Mouse (Mus musculus) heart, embryonic 12.5 days (tissue): ENCODE results near the gene Padi6. TPM values are rescaled to one million over a fixed set of nuclear protein-coding genes. Genes with fewer than 3 reads are reported as not detected.
A peak's percentile ranks its signal among the peaks of the same experiment; 100 is the strongest.

Source experiments
- ATAC-seq: fragments of 200-750 bp; cut with Nextera tagmentation; 2 replicates; pipeline ENCODE4 v1.8.0; 2017; ENCODE audit warnings: moderate TSS enrichment, moderate library complexity; ENCODE audit not compliant: insufficient number of reproducible peaks, low FRiP score
- H3K27ac ChIP-seq: fragments of 300-500 bp; sonication (generic); 2 replicates; pipeline ENCODE4 v1.5.1; 2016; ENCODE audit warnings: mild to moderate bottlenecking, moderate library complexity; ENCODE audit not compliant: poor library complexity, severe bottlenecking
- H3K27me3 ChIP-seq: fragments of 300-500 bp; sonication (generic); replicated peaks from 2 replicates; pipeline ENCODE4 v1.6.1; 2016; ENCODE audit warnings: mild to moderate bottlenecking, moderate library complexity
- H3K36me3 ChIP-seq: fragments of 300-500 bp; sonication (generic); 2 replicates; pipeline ENCODE4 v1.6.1; 2016; ENCODE audit warnings: mild to moderate bottlenecking, moderate library complexity
- H3K4me1 ChIP-seq: fragments of 300-500 bp; sonication (generic); replicated peaks from 2 replicates; pipeline ENCODE4 v1.6.1; 2016; ENCODE audit warnings: mild to moderate bottlenecking
- H3K4me2 ChIP-seq: fragments of 300-500 bp; sonication (generic); 2 replicates; pipeline ENCODE4 v1.6.1; 2016; ENCODE audit warnings: mild to moderate bottlenecking, moderate library complexity
- H3K4me3 ChIP-seq: fragments of 300-500 bp; sonication (generic); 2 replicates; pipeline ENCODE4 v1.5.1; 2016; ENCODE audit warnings: mild to moderate bottlenecking
- H3K9ac ChIP-seq: fragments of 300-500 bp; sonication (generic); 2 replicates; pipeline ENCODE4 v1.6.1; 2016; ENCODE audit warnings: mild to moderate bottlenecking, moderate library complexity
- H3K9me3 ChIP-seq: fragments of 300-500 bp; sonication (generic); replicated peaks from 2 replicates; pipeline ENCODE4 v1.6.1; 2016; ENCODE audit warnings: mild to moderate bottlenecking, moderate library complexity
- WGBS: fragments of 180-500 bp; shearing (Covaris S2); methylation state at CpG from one replicate; pipeline ENCODE4 v1.1.7; 2016; 5-methylcytosine and 5-hydroxymethylcytosine counted together
- polyA plus RNA-seq: library from polyadenylated mRNA; unstranded; fragments of >200 nt; fragmentation: Nextera tagmentation; extraction: Ambion mirVana; gene quantifications from 2 replicates; pipeline ENCODE4 v1.2.1, GENCODE M21; 2016

Padi6 gene
- polyA plus RNA-seq = not detected in 2 replicates

- H3K9me3 ChIP-seq = no peaks in the 10 kb centered on the region
- no peak within 1 kb of the TSS for H3K4me3 ChIP-seq
- H3K9ac ChIP-seq = 0 out of 2 replicates have a peak within 1 kb of the TSS, but pooled peaks have one; percentile 29
- no peaks in the 10 kb centered on the region for H3K36me3 ChIP-seq
- peaks cover 11% of the 10 kb centered on the region for H3K4me1 ChIP-seq
- 73% methylated on average over 2 of the region's 2 CpGs for WGBS
- ATAC-seq = no peak
- no peak within 1 kb of the TSS for H3K4me2 ChIP-seq
- peaks cover 6% of the 10 kb centered on the region; the same call in 1 of the 2 replicates for H3K27me3 ChIP-seq
- no peak within 1 kb of the TSS for H3K27ac ChIP-seq
These were observed at the start of gene Padi6 for GRCm38 (mm10) chr4:140742543-140742942. Gene Padi6 (minus strand): TSS chr4:140742643.

- 86% methylated on average over 16 of the region's 16 CpGs for WGBS
- Histone ChIP-seq H3K4me3 (no peak overlapping the region), H3K9ac (no peak overlapping the region), H3K27me3 (0 out of 2 replicates have a peak, but pooled peaks cover 7% of the 10 kb centered on the region), H3K4me1 (peaks cover 13% of the 10 kb centered on the region; the same call in 1 of the 2 replicates), H3K27ac (no peak overlapping the region), H3K36me3 (no peaks in the 10 kb centered on the region), H3K9me3 (peaks cover 9% of the 10 kb centered on the region; the same call in 1 of the 2 replicates), H3K4me2 (no peak overlapping the region)
- ATAC-seq = no peak
These were observed 48.6 kb upstream of the Padi6 start for GRCm38 (mm10) chr4:140791071-140791470.

DNA sequence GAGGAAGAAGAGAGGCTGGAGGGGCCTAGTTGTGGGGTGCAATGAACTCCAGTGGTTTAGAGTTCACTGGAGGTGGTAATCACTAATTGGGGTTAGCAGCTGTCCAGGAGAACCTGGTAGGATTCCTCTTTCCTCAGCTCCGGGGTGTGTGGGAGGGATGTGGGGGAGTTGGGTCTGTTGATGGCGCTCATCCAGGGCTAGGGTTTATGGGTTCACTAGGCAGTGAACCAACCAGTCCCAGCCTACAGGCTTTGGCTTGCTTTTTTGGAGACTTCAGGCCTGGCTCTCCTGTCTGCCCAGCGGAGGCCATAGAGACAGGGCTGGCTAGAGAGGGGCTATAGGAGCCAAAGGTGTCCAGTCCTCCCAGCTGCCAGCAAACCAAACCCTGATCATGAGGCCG, 47.5 kb upstream of the Padi6 start:
- Histone ChIP-seq H3K4me2 (no peak overlapping the region), H3K36me3 (no peaks in the 10 kb centered on the region), H3K27me3 (0 out of 2 replicates have a peak, but pooled peaks cover 7% of the 10 kb centered on the region), H3K9ac (0 out of 2 replicates have a peak overlapping the region, but pooled peaks have one; percentile 26), H3K9me3 (peaks cover 9% of the 10 kb centered on the region; the same call in 1 of the 2 replicates), H3K4me1 (peaks cover 13% of the 10 kb centered on the region; the same call in 1 of the 2 replicates), H3K27ac (no peak overlapping the region), H3K4me3 (no peak overlapping the region)
- ATAC-seq = no peak
- 75% methylated on average over 4 of the region's 4 CpGs for WGBS

- H3K27me3 ChIP-seq = 0 out of 2 replicates have a peak, but pooled peaks cover 7% of the 10 kb centered on the region
- ATAC-seq = peak; percentile 46; the same call in 1 of the 2 replicates
- no peak overlapping the region for H3K9ac ChIP-seq
- H3K27ac ChIP-seq = no peak overlapping the region
- H3K4me3 ChIP-seq = no peak overlapping the region
- 45% methylated on average over 6 of the region's 6 CpGs for WGBS
- peaks cover 9% of the 10 kb centered on the region; the same call in 1 of the 2 replicates for H3K9me3 ChIP-seq
- no peaks in the 10 kb centered on the region for H3K36me3 ChIP-seq
- peaks cover 13% of the 10 kb centered on the region; the same call in 1 of the 2 replicates for H3K4me1 ChIP-seq
- H3K4me2 ChIP-seq = no peak overlapping the region
These were observed 46.5 kb upstream of the Padi6 start for GRCm38 (mm10) chr4:140788983-140789382.

- 86% methylated on average over 6 of the region's 6 CpGs for WGBS
- ATAC-seq = no peak
- no peak overlapping the region for H3K27ac ChIP-seq
- no peak overlapping the region for H3K4me2 ChIP-seq
- H3K36me3 ChIP-seq = no peaks in the 10 kb centered on the region
- 0 out of 2 replicates have a peak, but pooled peaks cover 7% of the 10 kb centered on the region for H3K27me3 ChIP-seq
- H3K9ac ChIP-seq = no peak overlapping the region
- H3K9me3 ChIP-seq = peaks cover 9% of the 10 kb centered on the region; the same call in 1 of the 2 replicates
- peaks cover 13% of the 10 kb centered on the region; the same call in 1 of the 2 replicates for H3K4me1 ChIP-seq
- no peak overlapping the region for H3K4me3 ChIP-seq
These were observed 45.8 kb upstream of the Padi6 start for GRCm38 (mm10) chr4:140788264-140788663.

DNA sequence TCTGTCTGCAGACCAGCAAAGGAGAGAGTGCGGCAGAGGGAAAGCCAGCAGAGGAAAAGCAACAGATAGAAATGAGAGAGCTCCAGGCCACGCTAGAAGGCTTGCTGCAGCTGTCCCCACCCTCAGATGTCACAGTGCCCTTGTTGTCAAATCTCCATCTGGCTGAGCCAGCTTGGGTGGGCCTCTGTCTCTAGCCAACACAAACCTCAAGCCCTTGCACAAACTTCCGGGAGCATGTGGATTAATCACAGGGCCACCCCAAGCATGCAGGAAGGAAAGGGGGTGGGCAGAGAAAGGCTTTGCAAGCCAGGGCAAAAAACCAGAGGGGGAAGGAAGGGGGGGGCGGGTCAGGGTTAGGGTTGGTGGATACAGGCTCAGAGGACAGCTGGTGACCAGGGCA, 45.0 kb upstream of the Padi6 start:
- H3K4me3 ChIP-seq = no peak overlapping the region
- no peak overlapping the region for H3K27ac ChIP-seq
- H3K27me3 ChIP-seq = no peaks in the 10 kb centered on the region
- 0 out of 2 replicates have a peak, but pooled peaks have one; percentile 13 for ATAC-seq
- no peak overlapping the region for H3K4me2 ChIP-seq
- WGBS = 47% methylated on average over 4 of the region's 4 CpGs
- H3K4me1 ChIP-seq = peaks cover 13% of the 10 kb centered on the region; the same call in 1 of the 2 replicates
- H3K9me3 ChIP-seq = peaks cover 9% of the 10 kb centered on the region; the same call in 1 of the 2 replicates
- no peaks in the 10 kb centered on the region for H3K36me3 ChIP-seq
- H3K9ac ChIP-seq = no peak overlapping the region

- ATAC-seq = no peak
- Histone ChIP-seq H3K9ac (no peak overlapping the region), H3K27me3 (no peaks in the 10 kb centered on the region), H3K4me2 (no peak overlapping the region), H3K36me3 (no peaks in the 10 kb centered on the region), H3K4me1 (peaks cover 16% of the 10 kb centered on the region), H3K9me3 (peaks cover 11% of the 10 kb centered on the region), H3K27ac (no peak overlapping the region), H3K4me3 (no peak overlapping the region)
- 89% methylated on average over 5 of the region's 5 CpGs for WGBS
These were observed 42.8 kb upstream of the Padi6 start for GRCm38 (mm10) chr4:140785217-140785616.

- Histone ChIP-seq H3K27ac (no peak overlapping the region), H3K27me3 (no peaks in the 10 kb centered on the region), H3K9ac (no peak overlapping the region), H3K36me3 (no peaks in the 10 kb centered on the region), H3K4me2 (no peak overlapping the region), H3K4me1 (peaks cover 18% of the 10 kb centered on the region), H3K9me3 (peaks cover 15% of the 10 kb centered on the region), H3K4me3 (no peak overlapping the region)
- no peak for ATAC-seq
- WGBS = 91% methylated on average over 9 of the region's 9 CpGs
These were observed 42.0 kb upstream of the Padi6 start for GRCm38 (mm10) chr4:140784292-140784945.

DNA sequence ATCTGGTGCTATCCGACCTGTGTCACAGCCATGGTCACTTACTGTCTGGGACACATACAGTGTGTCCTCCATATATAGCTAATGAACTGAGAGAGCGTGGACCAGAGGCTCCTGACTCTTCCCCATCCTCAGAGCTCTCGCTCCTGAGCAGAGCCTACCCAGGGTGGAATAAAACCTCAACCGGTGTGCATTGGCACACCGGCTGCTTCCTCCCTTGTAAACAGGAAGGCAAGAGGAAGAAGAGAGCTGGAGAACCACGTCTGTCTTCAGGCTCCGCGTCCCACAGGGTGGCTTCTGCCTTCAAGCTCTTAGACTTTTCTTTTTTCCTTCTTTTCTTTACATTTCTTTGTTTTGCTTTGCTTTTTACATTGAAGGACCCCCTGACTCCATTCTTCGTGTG, 40.4 kb upstream of the Padi6 start:
- WGBS = 85% methylated on average over 9 of the region's 9 CpGs

DNA sequence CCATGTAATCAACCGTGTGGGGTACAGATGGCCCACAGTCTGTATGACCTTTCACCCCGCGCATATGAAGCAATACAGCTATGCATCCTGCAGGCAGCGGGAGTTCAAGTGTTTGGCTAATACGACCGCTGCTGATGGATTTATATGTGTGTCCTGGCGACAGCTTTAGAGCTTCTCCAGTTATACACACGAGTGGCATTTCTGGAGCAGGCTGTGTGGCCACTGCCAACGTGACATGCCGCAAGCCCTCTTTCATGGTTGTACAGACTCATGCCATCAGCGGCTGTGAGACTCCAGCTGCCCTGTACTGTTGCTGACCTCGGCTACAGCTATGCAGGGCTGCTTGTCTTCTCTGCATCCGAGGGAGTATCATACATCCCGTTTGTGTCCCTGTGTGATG, 38.1 kb upstream of the Padi6 start:
- peak overlapping the region; percentile 47 for H3K27ac ChIP-seq
- no peak for ATAC-seq
- H3K27me3 ChIP-seq = no peaks in the 10 kb centered on the region
- no peak overlapping the region for H3K4me3 ChIP-seq
- no peaks in the 10 kb centered on the region for H3K36me3 ChIP-seq
- H3K4me2 ChIP-seq = no peak overlapping the region
- peaks cover 15% of the 10 kb centered on the region for H3K4me1 ChIP-seq
- peaks cover 6% of the 10 kb centered on the region for H3K9me3 ChIP-seq
- WGBS = 75% methylated on average over 14 of the region's 14 CpGs
- no peak overlapping the region for H3K9ac ChIP-seq

More for the DNA sequence above, 40.4 kb upstream of the Padi6 start:
- no peaks in the 10 kb centered on the region for H3K27me3 ChIP-seq
- H3K36me3 ChIP-seq = no peaks in the 10 kb centered on the region
- H3K9ac ChIP-seq = no peak overlapping the region
- peaks cover 21% of the 10 kb centered on the region for H3K4me1 ChIP-seq
- no peak overlapping the region for H3K4me3 ChIP-seq
- H3K4me2 ChIP-seq = no peak overlapping the region
- no peak for ATAC-seq
- H3K27ac ChIP-seq = no peak overlapping the region
- peaks cover 15% of the 10 kb centered on the region for H3K9me3 ChIP-seq

- H3K4me1 ChIP-seq = peaks cover 15% of the 10 kb centered on the region
- peak overlapping the region; percentile 47; the same call in 1 of the 2 replicates for H3K27ac ChIP-seq
- H3K4me3 ChIP-seq = no peak overlapping the region
- no peaks in the 10 kb centered on the region for H3K36me3 ChIP-seq
- H3K9me3 ChIP-seq = peaks cover 6% of the 10 kb centered on the region
- H3K4me2 ChIP-seq = peak overlapping the region; percentile 14; the same call in 1 of the 2 replicates
- peak; percentile 60 for ATAC-seq
- WGBS = 10% methylated on average over 19 of the region's 19 CpGs
- no peak overlapping the region for H3K9ac ChIP-seq
- H3K27me3 ChIP-seq = no peaks in the 10 kb centered on the region
These were observed 37.5 kb upstream of the Padi6 start for GRCm38 (mm10) chr4:140779803-140780397.
